Comparison of ENCODE assay signal across 7 mouse cellular contexts in genomic region chr12:29367741-29368106, GRCm38 (mm10).
DNase-seq lines count a peak whose midpoint lies in the region; ATAC-seq and TF ChIP-seq lines count a peak whose summit lies in the region.
"Not testable (repeated sequence)": the region's sequence is repeated elsewhere in the genome, so short reads cannot be mapped to it uniquely, and the experiment has no call there.

No protein-coding gene starts in this region.

- not testable (repeated sequence) for H3K9me3 ChIP-seq in embryonic facial prominence, embryonic 10.5 days; forebrain, embryonic 14.5 days (replicated peaks; ENCODE audit: control insufficient read depth, low read length); heart, embryonic 13.5 days; hindbrain, embryonic 15.5 days; kidney, postnatal 0 days (replicated peaks; ENCODE audit: low read length); lung, embryonic 14.5 days (ENCODE audit: low read depth, low read length); midbrain, postnatal 0 days (ENCODE audit: low read length)

- H3K4me3 ChIP-seq in embryonic facial prominence, embryonic 10.5 days, result peak overlapping the region; percentile 47
- H3K4me3 ChIP-seq in forebrain, embryonic 14.5 days (ENCODE audit: low read depth, low read length), result peak overlapping the region; percentile 19
- peak overlapping the region; percentile 24 for H3K4me3 ChIP-seq in heart, embryonic 13.5 days
- not testable (repeated sequence) for H3K4me3 ChIP-seq in hindbrain, embryonic 15.5 days; kidney, postnatal 0 days (replicated peaks; ENCODE audit: low read depth, low read length); lung, embryonic 14.5 days (ENCODE audit: low read depth, low read length); midbrain, postnatal 0 days (ENCODE audit: low read depth, low read length)

- peak overlapping the region; percentile 47 for H3K4me2 ChIP-seq in forebrain, embryonic 14.5 days (ENCODE audit: low read length)
- peak overlapping the region; percentile 56 for H3K4me2 ChIP-seq in heart, embryonic 13.5 days
- H3K4me2 ChIP-seq in hindbrain, embryonic 15.5 days, result peak overlapping the region; percentile 49
- H3K4me2 ChIP-seq in kidney, postnatal 0 days (ENCODE audit: low read length), result peak overlapping the region; percentile 57
- H3K4me2 ChIP-seq in lung, embryonic 14.5 days, result peak overlapping the region; percentile 52; the same call in 1 of the 2 replicates
- H3K4me2 ChIP-seq in midbrain, postnatal 0 days (ENCODE audit: low read depth, low read length, poor library complexity, severe bottlenecking), result peak overlapping the region; percentile 38

- DNase-seq in embryonic facial prominence, embryonic 10.5 days (ENCODE audit: low spot score), result peak; percentile 44
- DNase-seq in forebrain, embryonic 14.5 days (ENCODE audit: low spot score); midbrain, postnatal 0 days (ENCODE audit: low spot score): not testable (repeated sequence)
- DNase-seq in kidney, postnatal 0 days (ENCODE audit: low spot score), result peak; percentile 43
- peak; percentile 38 for DNase-seq in lung, embryonic 14.5 days

- not testable (repeated sequence) for H3K27me3 ChIP-seq in embryonic facial prominence, embryonic 10.5 days (replicated peaks; ENCODE audit: low read depth, poor library complexity, severe bottlenecking); forebrain, embryonic 14.5 days (replicated peaks; ENCODE audit: control insufficient read depth, insufficient read depth, low read length); heart, embryonic 13.5 days (replicated peaks); hindbrain, embryonic 15.5 days; kidney, postnatal 0 days (ENCODE audit: insufficient read depth, low read length); lung, embryonic 14.5 days (ENCODE audit: insufficient read depth, low read length); midbrain, postnatal 0 days (ENCODE audit: insufficient read depth, low read length)

- WGBS in embryonic facial prominence, embryonic 10.5 days, result 35% methylated on average over 3 of the region's 3 CpGs
- 21% methylated on average over 3 of the region's 3 CpGs for WGBS in forebrain, embryonic 14.5 days
- WGBS in heart, embryonic 13.5 days, result 29% methylated on average over 3 of the region's 3 CpGs
- WGBS in hindbrain, embryonic 15.5 days, result 25% methylated on average over 3 of the region's 3 CpGs
- 24% methylated on average over 3 of the region's 3 CpGs for WGBS in kidney, postnatal 0 days
- 22% methylated on average over 3 of the region's 3 CpGs for WGBS in lung, embryonic 14.5 days
- 18% methylated on average over 3 of the region's 3 CpGs for WGBS in midbrain, postnatal 0 days

- H3K9ac ChIP-seq in forebrain, embryonic 14.5 days (ENCODE audit: low read length), result peak overlapping the region; percentile 57
- not testable (repeated sequence) for H3K9ac ChIP-seq in heart, embryonic 13.5 days; kidney, postnatal 0 days (ENCODE audit: low read depth, low read length); lung, embryonic 14.5 days
- 0 out of 2 replicates have a peak overlapping the region, but pooled peaks have one; percentile 10 for H3K9ac ChIP-seq in hindbrain, embryonic 15.5 days
- H3K9ac ChIP-seq in midbrain, postnatal 0 days (replicated peaks; ENCODE audit: low read length, poor library complexity, severe bottlenecking), result peak overlapping the region; percentile 46

- peaks cover 21% of the 10 kb centered on the region for H3K4me1 ChIP-seq in embryonic facial prominence, embryonic 10.5 days
- H3K4me1 ChIP-seq in forebrain, embryonic 14.5 days (ENCODE audit: control insufficient read depth, insufficient read depth, low read length), result peaks cover 18% of the 10 kb centered on the region
- H3K4me1 ChIP-seq in heart, embryonic 13.5 days, result peaks cover 22% of the 10 kb centered on the region
- H3K4me1 ChIP-seq in hindbrain, embryonic 15.5 days (replicated peaks), result peaks cover 26% of the 10 kb centered on the region
- H3K4me1 ChIP-seq in kidney, postnatal 0 days (replicated peaks; ENCODE audit: insufficient read depth, low read length); lung, embryonic 14.5 days (ENCODE audit: insufficient read depth); midbrain, postnatal 0 days (ENCODE audit: insufficient read depth, low read length): not testable (repeated sequence)

- not testable (repeated sequence) for TF ChIP-seq CTCF in kidney, postnatal 0 days (IDR thresholded peaks at IDR 0.05; ENCODE audit: low read depth); lung, embryonic 14.5 days (IDR thresholded peaks at IDR 0.05; ENCODE audit: low read depth); midbrain, postnatal 0 days (IDR thresholded peaks at IDR 0.05)

- H3K36me3 ChIP-seq in embryonic facial prominence, embryonic 10.5 days (replicated peaks); forebrain, embryonic 14.5 days (ENCODE audit: control insufficient read depth, insufficient read depth, low read length); heart, embryonic 13.5 days; hindbrain, embryonic 15.5 days; kidney, postnatal 0 days (ENCODE audit: insufficient read depth, low read length); lung, embryonic 14.5 days (ENCODE audit: insufficient read depth); midbrain, postnatal 0 days (ENCODE audit: insufficient read depth, low read length): not testable (repeated sequence)

- ATAC-seq in forebrain, embryonic 14.5 days; heart, embryonic 13.5 days (ENCODE audit: extremely low read depth, insufficient number of reproducible peaks, low FRiP score, low TSS enrichment); hindbrain, embryonic 15.5 days (ENCODE audit: low FRiP score, low read depth); lung, embryonic 14.5 days (ENCODE audit: insufficient read depth); midbrain, postnatal 0 days (ENCODE audit: low FRiP score): not testable (repeated sequence)
- 0 out of 2 replicates have a peak, but pooled peaks have one; percentile 3 for ATAC-seq in kidney, postnatal 0 days (replicated peaks; ENCODE audit: low FRiP score, low read depth)

- H3K27ac ChIP-seq in embryonic facial prominence, embryonic 10.5 days (replicated peaks), result peak overlapping the region; percentile 75
- H3K27ac ChIP-seq in forebrain, embryonic 14.5 days (ENCODE audit: low read depth, low read length), result peak overlapping the region; percentile 91
- not testable (repeated sequence) for H3K27ac ChIP-seq in heart, embryonic 13.5 days (replicated peaks); kidney, postnatal 0 days; lung, embryonic 14.5 days (ENCODE audit: low read depth)
- H3K27ac ChIP-seq in hindbrain, embryonic 15.5 days (replicated peaks), result peak overlapping the region; percentile 85
- H3K27ac ChIP-seq in midbrain, postnatal 0 days (ENCODE audit: low read depth, low read length), result peak overlapping the region; percentile 86
